Mouse (Mus musculus) ES-Bruce4 (cell line): ENCODE data around the gene Arhgap6. TPM values are rescaled to one million over a fixed set of nuclear protein-coding genes. Genes with fewer than 3 reads are reported as not detected.

Experiments
- H3K27ac ChIP-seq: 2 replicates; pipeline ENCODE4 v1.5.1; 2012; ENCODE audit warnings: low read length, inconsistent platforms; ENCODE audit not compliant: insufficient read depth
- H3K27me3 ChIP-seq: 2 replicates; pipeline ENCODE4 v1.6.1; 2012; ENCODE audit warnings: mild to moderate bottlenecking, low read length, inconsistent platforms; ENCODE audit not compliant: control insufficient read depth, poor library complexity, insufficient read depth, severe bottlenecking
- H3K36me3 ChIP-seq: 2 replicates; pipeline ENCODE4 v1.6.1; 2012; ENCODE audit warnings: inconsistent platforms, mild to moderate bottlenecking, low read length, moderate library complexity; ENCODE audit not compliant: control insufficient read depth, poor library complexity, insufficient read depth, severe bottlenecking
- H3K4me1 ChIP-seq: one replicate; pipeline ENCODE4 v1.8.1; 2011; ENCODE audit warnings: low read length; ENCODE audit not compliant: control insufficient read depth, insufficient read depth
- H3K4me3 ChIP-seq: 2 replicates; pipeline ENCODE4 v1.5.1; 2011; ENCODE audit warnings: low read depth, mild to moderate bottlenecking, low read length
- H3K9ac ChIP-seq: 2 replicates; pipeline ENCODE4 v1.6.1; 2012; ENCODE audit warnings: low read depth, mild to moderate bottlenecking, inconsistent platforms; ENCODE audit not compliant: poor library complexity, severe bottlenecking
- H3K9me3 ChIP-seq: replicated peaks from 2 replicates; pipeline ENCODE4 v1.6.1; 2012; ENCODE audit warnings: mild to moderate bottlenecking, low read length, inconsistent platforms; ENCODE audit not compliant: control insufficient read depth, poor library complexity, insufficient read depth, severe bottlenecking
- CTCF ChIP-seq: IDR thresholded peaks from one replicate; pipeline ENCODE4 v1.8.1; 2011; ENCODE audit warnings: low read depth, low read length
- EP300 ChIP-seq: IDR thresholded peaks from 2 replicates; pipeline ENCODE4 v1.6.1; 2011; ENCODE audit warnings: low read depth, low read length; ENCODE audit not compliant: insufficient read depth
- POLR2A ChIP-seq: IDR thresholded peaks from one replicate; pipeline ENCODE4 v1.8.1; 2011; ENCODE audit warnings: low read length; ENCODE audit not compliant: insufficient read depth
- polyA plus RNA-seq: library from polyadenylated mRNA; stranded (reverse); fragments of >200 nt; gene quantifications from 2 replicates; pipeline ENCODE4 v1.2.4, GENCODE M21; 2011; ENCODE audit warnings: low read depth; ENCODE audit not compliant: missing spikeins, insufficient read depth, insufficient read length

Arhgap6 gene
- polyA plus RNA-seq, 1 experiment, result 1.2 TPM

GRCm38 (mm10) chrX:168818858-168819257 lies 24.0 kb downstream of the Arhgap6 start:
- Histone ChIP-seq H3K9me3 (no peaks in the 10 kb centered on the region), H3K4me3 (no peak overlapping the region), H3K4me1 (no peaks in the 10 kb centered on the region), H3K27ac (no peak overlapping the region), H3K36me3 (no peaks in the 10 kb centered on the region), H3K9ac (no peak overlapping the region), H3K27me3 (no peaks in the 10 kb centered on the region)
- TF ChIP-seq POLR2A (no peak), EP300 (no peak), CTCF (no peak)

GRCm38 (mm10) chrX:168824166-168824565 lies 29.3 kb downstream of the Arhgap6 start:
- H3K9me3 ChIP-seq, result no peaks in the 10 kb centered on the region
- TF ChIP-seq POLR2A, result no peak
- no peaks in the 10 kb centered on the region for H3K27me3 ChIP-seq

GRCm38 (mm10) chrX:168832343-168832742 lies 37.4 kb downstream of the Arhgap6 start:
- Histone ChIP-seq H3K27ac (no peak overlapping the region), H3K4me1 (no peaks in the 10 kb centered on the region), H3K9me3 (no peaks in the 10 kb centered on the region), H3K27me3 (no peaks in the 10 kb centered on the region), H3K36me3 (no peaks in the 10 kb centered on the region), H3K4me3 (no peak overlapping the region), H3K9ac (no peak overlapping the region)
- TF ChIP-seq POLR2A, result no peak
- TF ChIP-seq CTCF, result no peak
- no peak for TF ChIP-seq EP300

More at GRCm38 (mm10) chrX:168824166-168824565, 29.3 kb downstream of the Arhgap6 start:
- H3K27ac ChIP-seq, result no peak overlapping the region
- no peaks in the 10 kb centered on the region for H3K4me1 ChIP-seq
- no peak overlapping the region for H3K9ac ChIP-seq
- no peaks in the 10 kb centered on the region for H3K36me3 ChIP-seq
- no peak overlapping the region for H3K4me3 ChIP-seq

- no peaks in the 10 kb centered on the region for H3K4me1 ChIP-seq
- no peak overlapping the region for H3K4me3 ChIP-seq
- H3K9ac ChIP-seq, result no peak overlapping the region
- H3K9me3 ChIP-seq, result no peaks in the 10 kb centered on the region
- H3K27ac ChIP-seq, result no peak overlapping the region
- TF ChIP-seq EP300 (no peak), POLR2A (no peak), CTCF (no peak)
- no peaks in the 10 kb centered on the region for H3K27me3 ChIP-seq
- no peaks in the 10 kb centered on the region for H3K36me3 ChIP-seq
These were observed 53.2 kb downstream of the Arhgap6 start for GRCm38 (mm10) chrX:168848062-168848461.

- TF ChIP-seq POLR2A, result no peak
These were observed 79.8 kb downstream of the Arhgap6 start for GRCm38 (mm10) chrX:168874688-168875087.

GRCm38 (mm10) chrX:168903557-168903956 lies 108.7 kb downstream of the Arhgap6 start:
- TF ChIP-seq EP300 (no peak), CTCF (no peak), POLR2A (no peak)
- no peak overlapping the region for H3K4me3 ChIP-seq
- no peak overlapping the region for H3K27ac ChIP-seq
- no peaks in the 10 kb centered on the region for H3K27me3 ChIP-seq
- H3K9me3 ChIP-seq, result no peaks in the 10 kb centered on the region
- H3K4me1 ChIP-seq, result no peaks in the 10 kb centered on the region
- H3K9ac ChIP-seq, result no peak overlapping the region
- no peaks in the 10 kb centered on the region for H3K36me3 ChIP-seq

More at GRCm38 (mm10) chrX:168874688-168875087, 79.8 kb downstream of the Arhgap6 start:
- Histone ChIP-seq H3K27me3 (no peaks in the 10 kb centered on the region), H3K4me3 (no peak overlapping the region), H3K27ac (no peak overlapping the region), H3K9me3 (no peaks in the 10 kb centered on the region), H3K36me3 (no peaks in the 10 kb centered on the region), H3K4me1 (no peaks in the 10 kb centered on the region), H3K9ac (no peak overlapping the region)
